Mouse (Mus musculus): ENCODE results near the gene Epm2aip1.

DNA sequence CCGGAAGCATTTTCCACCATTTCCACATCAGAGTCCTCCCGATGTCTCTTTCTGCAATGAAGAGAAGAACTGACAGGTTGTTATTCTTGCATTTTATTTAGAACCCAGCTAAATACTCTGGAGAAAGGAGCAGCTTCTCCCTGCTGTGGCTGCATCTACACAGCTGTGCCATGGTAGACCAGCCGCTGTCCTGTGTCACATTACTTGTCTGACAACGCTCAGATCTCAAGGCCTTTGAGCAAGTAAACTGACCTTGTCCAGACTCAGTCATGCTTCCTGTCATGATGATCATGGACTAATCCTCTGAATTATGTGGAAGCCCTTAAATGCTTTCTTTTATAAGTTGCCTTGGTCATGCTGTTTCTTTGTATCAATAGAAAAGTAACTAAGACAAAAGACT is 31.9 kb upstream of the Epm2aip1 start:
- TF ChIP-seq POLR2A (IDR thresholded peaks at IDR 0.05; ENCODE audit: extremely low read depth, insufficient read depth, low read length): no peak
- TF ChIP-seq CTCF (IDR thresholded peaks at IDR 0.05; ENCODE audit: extremely low read depth, insufficient read depth, low read length): no peak

All from cortical plate, adult 2 months (tissue).